Mouse (Mus musculus) Patski (cell line): ENCODE measurements at regions not wholly inside any gene's neighbourhood (a gene's known extent, or its start where the extent isn't known, plus 50 kb on each side); places are given as distances from the start of the nearest gene placed in this dataset.
A peak's percentile ranks its signal among the peaks of the same experiment; 100 is the strongest.

Source experiments
- ATAC-seq: fragments of 100-300 bp; one replicate; pipeline ENCODE4 v1.8.0; 2021
- CTCF ChIA-PET: fragments of 350-600 bp; sonication (Branson Sonifier 250); formaldehyde crosslinking; loops from one replicate; lab custom pipeline; 2022; ENCODE audit warnings: inconsistent platforms; lab: Charles Lee
- POLR2A ChIA-PET: fragments of 350-600 bp; sonication (Branson Sonifier 250); formaldehyde crosslinking; loops from one replicate; lab custom pipeline; 2022; ENCODE audit warnings: antibody characterized with exemption, inconsistent platforms; lab: Charles Lee
- DNase-seq: peaks from one replicate; pipeline ENCODE4 v3.0.0-alpha.2; 2011; ENCODE audit warnings: low read depth, low spot score
- H3K27me3 ChIP-seq: fragments of 371-371 bp; one replicate; pipeline ENCODE4 v1.5.1; 2021
- CTCF ChIP-seq: fragments of 100-300 bp; IDR thresholded peaks from one replicate; pipeline ENCODE4 v1.5.1; 2021
- in situ Hi-C: fragments of 300-500 bp; cut with MboI; formaldehyde crosslinking; loops from 3 replicates; pipeline ENCODE4 v1.11.1; 2018; ENCODE audit warnings: low pct_unique_long_range_greater_than_20kb, mixed read lengths

DNA sequence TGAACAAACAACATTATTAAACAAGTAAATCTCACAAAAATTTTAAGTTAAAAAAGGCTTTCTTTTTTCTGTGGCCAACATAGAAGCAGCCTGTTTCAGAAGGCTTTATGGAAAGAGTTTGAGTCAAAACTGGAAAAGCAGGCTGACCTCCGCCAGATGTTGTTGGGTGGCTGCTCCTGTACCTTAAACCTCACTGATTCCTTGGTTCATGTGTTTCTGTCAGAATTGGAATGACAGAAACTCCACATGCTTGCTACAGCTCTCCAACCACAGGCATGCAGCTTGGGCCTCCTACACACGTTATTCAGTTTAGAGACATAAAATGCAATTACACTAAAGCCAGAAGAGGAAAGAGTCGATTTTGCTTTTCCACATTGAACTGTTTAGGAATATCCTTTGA lies 84.8 kb upstream of the Mast4 start:
- DNase-seq: no peak
- ATAC-seq: no peak
- ChIA-PET CTCF (no interaction called here), POLR2A (no interaction called here)
- in situ Hi-C loops: no loop called here
- peaks cover 17% of the 10 kb centered on the region for H3K27me3 ChIP-seq
- TF ChIP-seq CTCF: no peak

DNA sequence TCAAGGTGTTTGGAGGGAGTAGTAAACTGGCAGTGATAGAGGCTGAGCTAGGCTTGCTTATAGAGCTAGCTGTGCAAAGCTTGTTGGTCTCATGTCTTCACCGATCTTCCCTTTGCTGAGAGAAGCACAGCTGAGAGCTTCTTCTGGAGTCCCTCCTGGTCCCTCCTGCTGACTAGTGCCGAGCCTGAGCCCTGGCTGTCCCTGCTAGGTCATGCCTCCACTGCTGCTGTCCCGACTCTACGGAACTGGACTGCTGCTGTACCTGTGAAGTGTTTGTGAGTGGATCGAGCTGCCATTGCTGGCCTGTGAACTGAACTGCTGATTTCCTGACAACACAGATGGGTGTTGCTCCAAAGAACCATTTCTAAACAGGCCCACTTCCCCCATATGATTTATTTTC lies 83.0 kb upstream of the Mast4 start:
- DNase-seq (no peak), ATAC-seq (no peak)
- ChIA-PET CTCF (no interaction called here), POLR2A (no interaction called here)
- in situ Hi-C loops: no loop called here
- peaks cover 17% of the 10 kb centered on the region for H3K27me3 ChIP-seq
- TF ChIP-seq CTCF: no peak

DNA sequence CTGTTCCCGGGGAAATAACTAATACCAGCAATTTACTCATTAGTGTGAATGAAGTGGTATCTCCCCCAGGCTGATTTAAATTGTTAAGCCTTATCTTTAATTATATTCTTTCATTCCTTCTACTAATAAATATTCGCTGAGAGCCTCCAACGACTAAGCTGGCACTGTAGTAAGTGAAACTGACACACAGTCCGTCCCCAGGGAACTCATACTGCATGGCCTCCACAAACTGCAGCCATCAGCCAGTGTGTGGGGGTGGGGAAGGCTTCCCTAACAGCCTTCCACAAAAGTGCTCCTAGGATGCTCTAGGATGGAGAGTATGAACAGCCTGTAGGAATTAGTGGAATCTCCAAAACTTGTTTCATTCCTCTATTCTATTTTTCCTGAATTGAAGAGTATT lies 81.0 kb upstream of the Mast4 start:
- ATAC-seq (no peak), DNase-seq (no peak)
- peaks cover 8% of the 10 kb centered on the region for H3K27me3 ChIP-seq
- in situ Hi-C loops: no loop called here
- no peak for TF ChIP-seq CTCF
- CTCF ChIA-PET: no interaction called here
- POLR2A ChIA-PET: no interaction called here

GRCm38 (mm10) chr13:103412566-103412965 lies 78.3 kb upstream of the Mast4 start:
- ChIA-PET POLR2A (interaction anchor here (2.1 kb wide), 1 partner anchor 11 kb away, joined by 5 read pairs; no protein-coding TSS in a partner anchor), CTCF (no interaction called here)
- in situ Hi-C loops: no loop called here
- TF ChIP-seq CTCF: no peak
- H3K27me3 ChIP-seq: peaks cover 6% of the 10 kb centered on the region
- no peak for DNase-seq
- ATAC-seq: no peak

DNA sequence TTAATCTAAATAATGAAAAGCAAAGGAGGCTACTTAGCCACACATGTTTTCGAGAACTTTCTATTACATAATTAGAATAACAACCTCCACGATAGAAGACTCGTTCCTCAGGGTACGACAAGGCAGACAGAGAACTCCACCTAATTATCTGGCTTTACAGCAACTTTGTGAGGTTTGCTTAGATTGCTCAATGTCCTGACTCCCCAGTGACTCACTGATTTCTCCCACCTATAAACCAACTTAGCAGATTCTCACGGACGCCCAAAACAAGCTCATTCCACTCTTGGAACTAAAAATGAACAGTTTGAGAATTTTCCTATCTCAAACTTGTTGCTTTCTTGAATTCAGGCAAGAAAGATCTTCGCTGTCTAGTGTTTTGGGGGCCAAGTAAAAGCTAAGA lies 75.0 kb upstream of the Mast4 start:
- in situ Hi-C loops: no loop called here
- TF ChIP-seq CTCF: no peak
- peaks cover under 1% of the 10 kb centered on the region for H3K27me3 ChIP-seq
- no peak for DNase-seq
- CTCF ChIA-PET: interaction anchor here (1.8 kb wide), 1 partner anchor 14 kb away, joined by 5 read pairs; no protein-coding TSS in a partner anchor
- POLR2A ChIA-PET: no interaction called here
- peak; percentile 26 for ATAC-seq

DNA sequence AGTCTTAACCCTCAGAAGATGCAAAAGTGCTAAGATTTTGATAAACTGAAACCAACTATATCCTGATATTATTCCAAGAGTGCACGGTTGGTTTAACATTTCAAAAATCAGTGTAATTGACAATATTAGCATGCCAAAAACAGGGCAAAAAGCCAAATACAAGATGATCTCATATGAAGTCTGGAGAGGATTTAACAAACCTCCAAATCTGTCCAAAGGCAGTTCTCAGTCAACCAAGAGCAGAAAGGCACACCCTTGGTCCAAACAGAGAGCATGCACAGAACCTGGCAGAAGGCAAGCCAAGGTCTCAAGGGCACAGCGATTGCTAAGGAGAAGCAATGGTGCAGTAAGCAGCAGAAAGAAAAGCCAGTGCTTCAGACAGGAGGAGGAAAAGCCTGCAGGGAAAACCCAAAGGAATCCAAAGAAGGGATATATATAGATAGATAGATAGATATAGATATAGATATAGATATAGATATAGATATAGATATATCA lies 62.3 kb upstream of the Mast4 start:
- ChIA-PET CTCF (no interaction called here), POLR2A (no interaction called here)
- H3K27me3 ChIP-seq: no peaks in the 10 kb centered on the region
- in situ Hi-C loops: no loop called here
- ATAC-seq: no peak
- no peak for DNase-seq
- no peak for TF ChIP-seq CTCF

- DNase-seq (no peak), ATAC-seq (no peak)
- TF ChIP-seq CTCF: no peak
- in situ Hi-C loops: no loop called here
- ChIA-PET POLR2A (no interaction called here), CTCF (interaction anchor here (1.0 kb wide), 1 partner anchor 13 kb away, joined by 5 read pairs; no protein-coding TSS in a partner anchor)
- H3K27me3 ChIP-seq: no peaks in the 10 kb centered on the region
These were observed 61.8 kb upstream of the Mast4 start for GRCm38 (mm10) chr13:103396099-103396498.

- ChIA-PET POLR2A (interaction anchor here (1.0 kb wide), 1 partner anchor 15 kb away, joined by 4 read pairs; no protein-coding TSS in a partner anchor), CTCF (interaction anchor here (1.2 kb wide), 1 partner anchor 16 kb away, joined by 3 read pairs; no protein-coding TSS in a partner anchor)
- TF ChIP-seq CTCF: no peak
- no peak for ATAC-seq
- no peaks in the 10 kb centered on the region for H3K27me3 ChIP-seq
- in situ Hi-C loops: no loop called here
- no peak for DNase-seq
These were observed 58.3 kb upstream of the Mast4 start for GRCm38 (mm10) chr13:103392581-103392980.

- ChIA-PET POLR2A (interaction anchor here (1.0 kb wide), 1 partner anchor 16 kb away, joined by 4 read pairs; no protein-coding TSS in a partner anchor), CTCF (no interaction called here)
- DNase-seq (no peak), ATAC-seq (peak; percentile 24)
- in situ Hi-C loops: no loop called here
- H3K27me3 ChIP-seq: no peaks in the 10 kb centered on the region
- no peak for TF ChIP-seq CTCF
These were observed 57.1 kb upstream of the Mast4 start for GRCm38 (mm10) chr13:103391396-103391795.

- POLR2A ChIA-PET: no interaction called here
These were observed 56.7 kb upstream of the Mast4 start for GRCm38 (mm10) chr13:103390991-103391390.

GRCm38 (mm10) chr13:103386948-103387347 lies 52.7 kb upstream of the Mast4 start:
- in situ Hi-C loops: no loop called here
- peak; percentile 89 for ATAC-seq
- POLR2A ChIA-PET: no interaction called here
- CTCF ChIA-PET: no interaction called here
- peak; percentile 92 for DNase-seq
- TF ChIP-seq CTCF: no peak
- H3K27me3 ChIP-seq: no peaks in the 10 kb centered on the region

More at GRCm38 (mm10) chr13:103390991-103391390, 56.7 kb upstream of the Mast4 start:
- no peak for TF ChIP-seq CTCF
- in situ Hi-C loops: no loop called here
- no peaks in the 10 kb centered on the region for H3K27me3 ChIP-seq
- DNase-seq: no peak
- no peak for ATAC-seq
- CTCF ChIA-PET: no interaction called here
